Mouse (Mus musculus): Measurements from ENCODE around the gene Pik3r6.

The Pik3r6 gene

GRCm38 (mm10) chr11:68570861-68571260 is 68.0 kb downstream of the Pik3r6 start:
- intact Hi-C loops (cut with DNase I): no loop called here

- intact Hi-C loops (cut with DNase I): no loop called here
These were observed 74.3 kb downstream of the Pik3r6 start for GRCm38 (mm10) chr11:68577076-68577475.

DNA sequence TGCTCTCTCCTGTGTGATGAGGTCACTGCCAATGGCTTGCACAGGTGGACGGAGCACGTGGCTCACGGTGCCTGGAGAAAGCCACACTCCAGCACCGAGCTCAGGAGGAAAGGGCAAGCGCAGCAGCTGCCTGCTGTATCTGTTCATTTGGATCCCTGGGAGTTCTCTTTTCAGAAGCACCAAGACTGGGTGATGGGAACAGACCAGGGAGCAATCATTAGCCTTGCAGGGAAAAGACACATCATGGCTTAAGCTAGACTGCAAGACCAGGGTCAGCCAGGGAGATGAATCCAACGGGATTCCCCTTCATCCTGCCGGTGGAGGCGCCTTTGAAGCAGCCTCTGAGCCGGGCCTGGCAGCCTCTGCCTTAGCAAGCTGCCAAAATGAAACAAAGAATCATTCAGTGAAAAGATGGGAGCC is 76.7 kb downstream of the Pik3r6 start:
- intact Hi-C loops (cut with DNase I): no loop called here

DNA sequence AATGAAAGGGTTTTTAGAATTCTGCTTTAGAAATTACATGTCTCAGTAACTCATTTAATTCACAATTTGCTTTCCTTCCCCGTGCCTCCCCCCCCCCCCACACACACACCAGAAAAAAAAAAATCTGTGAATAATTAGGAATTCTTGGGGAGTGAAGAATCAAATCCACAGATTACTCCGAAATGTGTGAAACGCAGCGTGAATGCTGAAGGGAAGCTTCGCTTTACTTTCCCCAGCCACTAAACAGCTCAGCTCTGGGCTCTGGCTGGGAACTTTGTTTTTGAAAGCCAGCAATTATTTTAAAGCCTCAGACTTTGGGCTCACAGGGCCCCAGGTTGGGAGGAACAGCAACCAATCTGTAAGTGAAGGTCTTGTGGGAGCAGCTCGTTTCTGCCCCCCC is 77.7 kb downstream of the Pik3r6 start:
- intact Hi-C loops (cut with DNase I): no loop called here

DNA sequence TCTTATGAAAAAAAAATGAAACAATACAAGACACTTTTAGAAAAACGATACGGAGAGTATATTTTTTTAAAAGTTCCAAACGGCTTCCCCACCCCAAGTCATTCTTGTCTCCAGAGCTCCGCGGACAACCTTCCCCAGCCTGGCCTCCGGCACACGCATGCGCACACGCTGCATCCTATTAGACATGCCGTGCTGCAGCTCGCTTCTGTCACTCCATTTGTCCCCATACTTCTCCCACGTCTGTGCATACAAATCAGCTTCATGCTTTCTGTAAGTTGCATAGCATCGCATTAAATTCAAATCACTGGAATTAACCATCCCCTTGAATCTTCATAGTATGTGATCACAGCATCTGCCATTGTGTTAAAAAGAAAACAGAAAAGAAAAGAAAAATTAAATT is 80.4 kb downstream of the Pik3r6 start:
- intact Hi-C loops (cut with DNase I): no loop called here

DNA sequence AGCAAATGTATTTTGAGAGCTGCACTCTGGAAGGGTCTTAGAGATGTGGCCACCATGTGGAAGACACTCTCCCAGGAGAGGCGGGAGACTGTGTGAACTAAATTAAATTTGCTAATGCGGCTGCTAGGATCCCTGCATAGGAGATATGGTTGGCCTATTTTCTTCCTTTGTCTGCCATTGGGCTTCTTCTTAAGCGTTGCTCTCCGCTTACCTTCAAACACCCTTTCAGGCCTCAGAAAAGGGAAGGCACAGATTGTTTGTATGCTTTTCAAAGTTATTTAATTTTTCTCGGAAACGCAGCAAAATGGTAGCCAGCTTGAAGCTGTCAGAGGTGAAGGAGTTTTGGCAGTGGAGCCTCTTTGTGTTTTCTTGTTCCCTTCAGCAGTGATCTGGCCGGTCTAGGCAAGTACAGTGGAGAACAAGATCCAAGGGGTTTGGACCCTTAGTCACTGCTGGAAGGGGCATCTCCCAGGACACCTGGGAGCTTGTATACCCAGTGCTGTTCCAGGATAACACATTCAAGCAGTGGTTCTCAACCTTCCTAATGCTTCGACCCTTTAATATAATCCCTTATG is 81.2 kb downstream of the Pik3r6 start:
- intact Hi-C loops (cut with DNase I): no loop called here

GRCm38 (mm10) chr11:68585890-68586289 is 83.1 kb downstream of the Pik3r6 start:
- intact Hi-C loops (cut with DNase I): no loop called here

DNA sequence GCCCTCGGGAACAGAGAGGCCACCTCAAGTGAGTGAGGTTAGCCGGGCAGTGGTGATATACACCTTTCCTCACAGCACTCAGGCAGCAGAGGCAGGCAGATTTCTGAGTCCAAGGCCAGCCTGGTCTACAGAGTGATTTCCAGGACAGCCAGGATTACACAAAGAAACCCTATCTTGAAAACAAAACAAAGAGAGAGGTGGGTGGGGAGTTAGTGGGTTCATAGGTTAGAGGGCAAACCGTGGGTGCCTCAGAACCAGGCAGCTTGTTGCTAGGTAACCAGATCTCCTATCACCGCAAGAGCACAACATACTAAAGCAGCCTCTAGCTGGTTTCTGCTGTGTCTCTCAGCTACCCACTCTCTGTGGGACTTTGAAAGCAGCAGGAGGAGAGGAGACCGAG is 83.9 kb downstream of the Pik3r6 start, which contains the start of gene Ccdc42:
Gene Ccdc42, plus strand, starts transcription at position 301 of the 400 bp plus-strand sequence.
- intact Hi-C loops (cut with DNase I): no loop called here

GRCm38 (mm10) chr11:68589055-68589809 is 86.4 kb downstream of the Pik3r6 start:
- intact Hi-C loops (cut with DNase I): no loop called here

DNA sequence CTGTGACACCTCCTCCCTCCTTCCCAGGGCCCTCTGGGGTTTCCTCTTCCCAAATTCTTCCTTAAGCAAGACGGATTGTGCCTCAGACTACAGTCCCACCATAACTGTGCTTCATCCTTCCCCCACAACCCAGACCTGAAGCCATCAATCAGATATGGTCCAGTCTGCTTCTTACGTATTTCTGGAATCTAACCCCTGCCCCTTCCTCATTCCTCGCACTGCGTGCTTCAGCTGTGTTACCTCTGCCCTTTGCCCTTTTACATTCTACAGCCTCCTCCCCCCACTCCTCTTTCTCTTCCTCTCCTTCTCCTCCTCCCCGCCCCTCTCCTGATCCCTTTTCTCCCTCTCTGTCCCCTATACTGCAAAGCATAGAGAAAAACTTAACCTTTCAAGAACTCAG is 88.9 kb downstream of the Pik3r6 start:
- intact Hi-C loops (cut with DNase I): no loop called here

- intact Hi-C loops (cut with DNase I): no loop called here
These were observed 90.4 kb downstream of the Pik3r6 start for GRCm38 (mm10) chr11:68593247-68593646.

DNA sequence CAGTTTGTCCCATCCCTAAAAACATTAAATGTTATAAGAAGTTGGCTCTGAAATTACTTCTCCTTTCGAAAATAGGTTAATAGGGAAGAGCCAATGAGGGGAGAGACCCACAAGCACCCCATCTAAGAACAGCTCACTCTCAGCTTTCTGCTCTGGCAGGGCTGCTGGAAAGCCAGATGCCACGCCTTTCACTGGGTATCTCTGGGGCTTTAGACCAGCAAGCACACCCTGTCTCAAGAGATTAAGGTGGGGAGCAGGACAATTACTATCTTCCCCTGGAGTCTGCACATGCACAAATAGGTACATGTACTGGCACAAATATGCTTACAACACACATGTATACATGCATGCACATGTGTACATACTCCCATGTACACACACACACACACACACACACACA is 95.1 kb downstream of the Pik3r6 start:
- intact Hi-C loops (cut with DNase I): no loop called here

GRCm38 (mm10) chr11:68600551-68601021 is 97.8 kb downstream of the Pik3r6 start:
- intact Hi-C loops (cut with DNase I): no loop called here

GRCm38 (mm10) chr11:68601486-68601991 is 98.7 kb downstream of the Pik3r6 start:
- intact Hi-C loops (cut with DNase I): no loop called here

Data from adrenal gland (tissue).